Mouse (Mus musculus): Measurements from ENCODE around the gene Bmpr2. TPM values are rescaled to one million over a fixed set of nuclear protein-coding genes. Genes with fewer than 3 reads are reported as not detected.

Bmpr2 gene
- 1.1 to 2.3 TPM (median 1.6 TPM) in 4 replicates for total RNA-seq (2023; ENCODE audit: inconsistent age)

DNA sequence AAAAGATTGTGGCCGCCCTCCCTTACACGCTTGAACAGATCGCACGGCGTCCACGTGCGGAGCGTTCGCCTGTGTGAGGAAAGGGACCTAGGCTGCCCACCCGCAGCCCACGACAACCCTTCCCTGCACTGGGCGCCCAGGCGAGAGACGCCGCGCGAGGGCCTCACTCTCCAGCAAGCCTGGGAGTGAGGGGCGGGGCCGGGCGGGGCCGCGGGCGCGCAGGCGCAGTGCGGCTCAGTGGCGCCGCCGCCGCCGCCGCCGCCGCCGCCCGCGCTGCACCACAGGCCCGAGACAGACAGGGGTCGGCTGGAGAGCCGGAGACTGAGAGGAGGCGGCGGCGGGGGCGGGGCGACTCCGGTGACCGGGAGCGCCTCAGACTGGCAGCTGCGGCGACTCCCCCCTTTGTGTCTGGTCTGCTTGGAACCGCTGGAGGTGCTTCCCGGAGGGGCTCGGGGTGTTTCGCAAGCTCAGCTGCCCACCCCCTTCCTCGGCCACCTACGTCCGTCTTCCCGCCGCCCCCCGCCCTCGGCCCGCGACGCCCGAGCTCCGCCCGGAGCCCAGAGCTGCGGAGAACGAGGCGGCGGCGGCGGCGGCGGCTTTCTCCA lies at the start of gene Bmpr2:
TSS of gene Bmpr2 (plus strand) at position 237 of the 605 bp plus-strand sequence.

DNA sequence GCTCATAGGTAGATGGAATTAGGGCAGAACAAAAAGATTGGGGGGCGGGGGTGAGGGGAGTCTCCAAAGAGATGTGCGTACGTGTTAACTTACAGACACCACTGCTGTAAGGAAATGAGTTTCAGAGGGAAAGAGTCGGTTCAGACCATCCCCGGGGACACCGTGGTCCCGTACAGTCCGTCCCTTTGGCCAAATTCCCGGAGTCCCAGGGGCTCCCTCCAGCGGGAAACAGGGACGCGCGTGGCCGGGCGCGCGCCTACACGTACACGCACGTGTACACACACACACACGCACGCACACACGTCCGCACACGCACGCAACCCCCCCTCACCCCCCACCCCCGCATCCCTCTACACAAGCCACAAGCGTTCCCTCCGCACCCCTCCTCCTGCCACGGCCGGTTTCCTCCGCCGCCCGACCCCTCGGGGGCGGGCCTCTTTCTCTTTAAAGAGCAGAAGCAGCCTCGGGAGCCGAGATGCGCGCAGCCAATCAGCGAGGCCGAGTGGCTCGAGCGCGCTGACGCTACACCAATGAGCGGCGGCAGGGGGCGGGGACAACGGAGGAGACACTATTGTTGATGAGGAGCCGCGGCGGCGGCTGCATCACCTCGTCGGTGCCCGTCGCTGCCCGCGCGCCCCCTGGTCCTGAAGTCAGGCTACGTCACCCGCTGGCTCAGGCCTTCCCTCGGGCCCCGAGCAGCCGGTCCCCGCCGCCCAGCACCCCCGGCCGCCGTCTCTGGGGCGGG lies 149.4 kb downstream of the Bmpr2 start, which contains the start of gene Fam117b:
TSS of gene Fam117b (plus strand) at position 594 of the 745 bp plus-strand sequence.

Other genes with a start within 250 kb of the Bmpr2 start
- not detected in 4 replicates for gene Gm973, start 247.1 kb upstream of the Bmpr2 start, total RNA-seq (2023; ENCODE audit: inconsistent age)
- 81.7 to 89.5 TPM (median 85.2 TPM) in 4 replicates for gene Sumo1, start 92.6 kb upstream of the Bmpr2 start, total RNA-seq (2023; ENCODE audit: inconsistent age)
- gene Nop58, start 78.4 kb upstream of the Bmpr2 start, total RNA-seq (2023; ENCODE audit: inconsistent age): 149 to 165 TPM (median 158 TPM) in 4 replicates
- gene Fam117b, start 149.6 kb downstream of the Bmpr2 start, total RNA-seq (2023; ENCODE audit: inconsistent age): 45.4 to 56.4 TPM (median 54.1 TPM) in 4 replicates